Mouse (Mus musculus): ENCODE results near the gene Anapc15.

DNA sequence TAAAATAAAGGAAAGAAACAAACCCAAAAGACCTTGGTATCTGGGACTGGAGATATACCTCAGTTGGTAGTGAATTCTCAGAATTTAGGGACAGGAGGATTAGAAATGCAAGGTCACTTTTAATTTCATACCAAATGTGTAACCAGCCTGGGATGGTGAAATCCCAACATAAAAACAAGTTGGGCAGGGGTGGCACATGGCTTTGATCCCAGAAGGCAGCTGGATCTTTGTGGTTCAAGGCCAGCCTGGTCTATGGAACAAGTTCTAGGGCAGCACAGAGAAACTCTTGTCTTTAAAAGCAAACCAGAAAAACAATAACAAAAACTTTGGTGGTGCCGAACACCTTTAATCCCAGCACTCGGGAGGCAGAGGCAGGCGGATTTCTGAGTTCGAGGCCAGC, 4.0 kb downstream of the Anapc15 start:
- TF ChIP-seq POLR2A (IDR thresholded peaks at IDR 0.05; ENCODE audit: control insufficient read depth, extremely low read depth, insufficient read depth, low read length, poor library complexity) (no peak), CTCF (IDR thresholded peaks at IDR 0.05; ENCODE audit: borderline replicate concordance, control insufficient read depth, extremely low read depth, insufficient read depth, low read length, poor library complexity) (no peak)

All from thymus, adult 2 months (tissue).